Mouse (Mus musculus) G1E (cell line): ENCODE measurements around the gene Smg6.

ENCODE experiments used
- CTCF ChIP-seq: IDR thresholded peaks from 2 replicates; pipeline ENCODE4 v1.5.1; 2012; ENCODE audit warnings: low read depth, low read length, inconsistent platforms, mixed read lengths
- GATA1 ChIP-seq: IDR thresholded peaks from 2 replicates; pipeline ENCODE4 v1.6.1; 2012; ENCODE audit warnings: borderline replicate concordance, low read length, inconsistent platforms, mixed read lengths

DNA sequence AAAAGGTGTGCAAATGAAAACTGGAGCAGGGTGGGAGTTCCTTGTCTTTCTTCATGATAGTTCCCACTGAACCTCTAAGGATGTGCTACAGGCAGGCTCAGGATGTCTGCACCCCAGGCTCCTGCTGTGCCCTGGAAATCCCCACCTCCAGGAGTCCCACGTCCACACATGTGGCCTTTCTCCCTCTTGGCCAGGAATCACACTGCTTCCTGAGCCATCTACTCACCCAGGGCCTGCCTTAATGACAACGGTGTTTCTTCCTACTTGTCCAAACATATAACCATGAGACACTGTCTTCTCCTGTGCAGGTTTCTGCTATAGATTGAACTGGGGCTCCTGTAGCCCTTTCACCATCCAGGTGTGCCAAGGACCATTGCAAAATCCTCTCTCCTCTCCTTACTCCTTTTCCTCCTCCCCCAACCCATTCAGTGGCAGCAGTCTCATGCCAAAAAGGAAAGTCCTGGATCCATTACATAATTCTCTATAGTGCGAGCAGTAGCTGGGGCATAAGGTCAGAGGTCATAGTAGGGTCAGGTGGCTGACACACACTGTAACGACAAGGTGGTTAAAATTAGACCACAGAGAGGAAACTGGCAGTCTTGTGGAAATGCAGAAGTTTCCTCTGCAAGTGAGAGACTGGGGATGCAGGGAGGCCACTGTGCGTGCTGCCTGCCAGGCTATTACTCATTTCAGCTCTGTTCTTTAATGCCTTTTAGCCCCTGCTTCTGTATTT is 211.2 kb downstream of the Smg6 start:
- no peak for TF ChIP-seq CTCF
- TF ChIP-seq GATA1 = no peak
